ENCODE assay signal across 14 mouse cellular contexts in genomic region chr17:45630992-45631391, GRCm38 (mm10). TPM values are rescaled to one million over a fixed set of nuclear protein-coding genes. Genes with fewer than 3 reads are reported as not detected.
DNase-seq lines count a peak whose midpoint lies in the region; ATAC-seq and TF ChIP-seq lines count a peak whose summit lies in the region.
"Had no signal": no experiment of that assay in that cellular context is flagged by ENCODE, and none has a peak within 500 bp of the region (broad histone marks: within the 10 kb centered on the region; RNA-seq: fewer than 3 reads in every experiment).

No protein-coding gene starts in this region.

- no peaks in the 10 kb centered on the region for H3K27me3 ChIP-seq in E14TG2a.4 (ENCODE audit: insufficient read depth, low read length)
- H3K27me3 ChIP-seq in forebrain, embryonic 16.5 days (replicated peaks; ENCODE audit: control insufficient read depth, insufficient read depth, low read length) = no peaks in the 10 kb centered on the region
- no peaks in the 10 kb centered on the region for H3K27me3 ChIP-seq in midbrain, embryonic 10.5 days (ENCODE audit: low read depth, poor library complexity, severe bottlenecking)

- no peak overlapping the region for H3K27ac ChIP-seq in forebrain, embryonic 16.5 days (ENCODE audit: low read length)
- H3K27ac ChIP-seq in midbrain, embryonic 10.5 days (replicated peaks) = peak overlapping the region; percentile 83
- H3K27ac ChIP-seq: macrophage had no signal

- H3K36me3 ChIP-seq in E14TG2a.4 (ENCODE audit: insufficient read depth, low read length) = no peaks in the 10 kb centered on the region
- no peaks in the 10 kb centered on the region for H3K36me3 ChIP-seq in forebrain, embryonic 16.5 days (ENCODE audit: control insufficient read depth, insufficient read depth)
- no peaks in the 10 kb centered on the region for H3K36me3 ChIP-seq in midbrain, embryonic 10.5 days

- WGBS in forebrain, embryonic 16.5 days = 57% methylated on average over 3 of the region's 3 CpGs
- WGBS in midbrain, embryonic 10.5 days = 51% methylated on average over 3 of the region's 3 CpGs

- peak; percentile 45 for DNase-seq in cerebellum, adult 9-11 months
- no peak for DNase-seq in midbrain, embryonic 10.5 days (ENCODE audit: low spot score)
- DNase-seq in urinary bladder, postnatal 36 days (ENCODE audit: low spot score in 2 of 2) = no peak
- no peak for DNase-seq in left cerebral cortex, postnatal 14 days (ENCODE audit: low spot score in 2 of 2)
- no peak for DNase-seq in kidney, postnatal 25 days

- H3K9me3 ChIP-seq in E14TG2a.4 (ENCODE audit: low read length) = no peaks in the 10 kb centered on the region
- H3K9me3 ChIP-seq in forebrain, embryonic 16.5 days (ENCODE audit: control insufficient read depth, low read length) = no peaks in the 10 kb centered on the region
- H3K9me3 ChIP-seq in midbrain, embryonic 10.5 days (replicated peaks) = no peaks in the 10 kb centered on the region

- peaks cover 95% of the 10 kb centered on the region for H3K4me1 ChIP-seq in E14TG2a.4 (replicated peaks; ENCODE audit: low read depth, low read length)
- H3K4me1 ChIP-seq in forebrain, embryonic 16.5 days (replicated peaks; ENCODE audit: control insufficient read depth, insufficient read depth, low read length) = peaks cover 15% of the 10 kb centered on the region
- peaks cover 35% of the 10 kb centered on the region for H3K4me1 ChIP-seq in midbrain, embryonic 10.5 days

- H3K4me3 ChIP-seq in E14TG2a.4 (replicated peaks; ENCODE audit: low read length) = peak overlapping the region; percentile 65
- no peak overlapping the region for H3K4me3 ChIP-seq in forebrain, embryonic 16.5 days (replicated peaks; ENCODE audit: low read length)
- H3K4me3 ChIP-seq in midbrain, embryonic 10.5 days = peak overlapping the region; percentile 58

- intact Hi-C loops in left cerebral cortex, postnatal 14 days (cut with DNase I) = no loop called here

- no peak for TF ChIP-seq CTCF in E14TG2a.4 (conservative IDR thresholded peaks at IDR 0.05; ENCODE audit: low read length)

- H3K4me2 ChIP-seq in forebrain, embryonic 16.5 days (ENCODE audit: low read length) = peak overlapping the region; percentile 62

- peak overlapping the region; percentile 73; the same call in 1 of the 2 replicates for H3K9ac ChIP-seq in forebrain, embryonic 16.5 days (replicated peaks; ENCODE audit: low read depth, low read length)

- no peak for ATAC-seq in cerebellum, adult (ENCODE audit: insufficient number of reproducible peaks, low FRiP score, low TSS enrichment)
- ATAC-seq in forebrain, embryonic 16.5 days = no peak
- ATAC-seq: Patski had no signal

RNA-seq across cellular contexts. Expression of gene Capn11, which starts 28.1 kb away (rescaled TPM):
- polyA plus RNA-seq in forebrain, embryonic 16.5 days (2015; fragmentation: Nextera tagmentation; extraction: Ambion mirVana) = 0.85 and 1.5 TPM in 2 replicates
- 0.76 and 1.5 TPM in 2 replicates for polyA plus RNA-seq in midbrain, embryonic 10.5 days (2016; fragmentation: Nextera tagmentation; extraction: Ambion mirVana)
- 1 to 10 TPM in 1 of 2 experiments, under 1 TPM in 1; 0.13 to 1.6 TPM for total RNA-seq in left cerebral cortex, postnatal 14 days (2021)
- total RNA-seq: adrenal gland, postnatal 36 days had no signal
- polyA plus RNA-seq: heart, postnatal 0 days; kidney, embryonic 14.5 days; Patski had no signal

RNA-seq across cellular contexts. Expression of gene Mymx, which starts 29.1 kb away (rescaled TPM):
- polyA plus RNA-seq in forebrain, embryonic 16.5 days (2015; fragmentation: Nextera tagmentation; extraction: Ambion mirVana) = not detected in 2 replicates
- 0.21 and 0.39 TPM in 2 replicates for polyA plus RNA-seq in midbrain, embryonic 10.5 days (2016; fragmentation: Nextera tagmentation; extraction: Ambion mirVana)
- total RNA-seq in left cerebral cortex, postnatal 14 days (2021) = not detected
- total RNA-seq: adrenal gland, postnatal 36 days; common myeloid progenitor, adult 5-6 weeks had no signal
- polyA plus RNA-seq: heart, postnatal 0 days; macrophage; Patski had no signal

RNA-seq across cellular contexts. Expression of gene Slc29a1, which starts 31.6 kb away (rescaled TPM):
- polyA plus RNA-seq in forebrain, embryonic 16.5 days (2015; fragmentation: Nextera tagmentation; extraction: Ambion mirVana) = 79.7 and 85.1 TPM in 2 replicates
- polyA plus RNA-seq in midbrain, embryonic 10.5 days (2016; fragmentation: Nextera tagmentation; extraction: Ambion mirVana) = 62.9 and 70.6 TPM in 2 replicates
- 10 to 100 TPM; 21.0 to 24.4 TPM for total RNA-seq in left cerebral cortex, postnatal 14 days (2021)

RNA-seq across cellular contexts. Expression of gene Mrpl14, which starts 55.1 kb away (rescaled TPM):
- 93.4 and 112 TPM in 2 replicates for polyA plus RNA-seq in forebrain, embryonic 16.5 days (2015; fragmentation: Nextera tagmentation; extraction: Ambion mirVana)
- 148 and 155 TPM in 2 replicates for polyA plus RNA-seq in midbrain, embryonic 10.5 days (2016; fragmentation: Nextera tagmentation; extraction: Ambion mirVana)
- total RNA-seq in left cerebral cortex, postnatal 14 days (2021) = 10 to 100 TPM; 42.9 to 46.3 TPM

RNA-seq across cellular contexts. Expression of gene Tmem63b, which starts 55.7 kb away (rescaled TPM):
- 126 and 140 TPM in 2 replicates for polyA plus RNA-seq in forebrain, embryonic 16.5 days (2015; fragmentation: Nextera tagmentation; extraction: Ambion mirVana)
- polyA plus RNA-seq in midbrain, embryonic 10.5 days (2016; fragmentation: Nextera tagmentation; extraction: Ambion mirVana) = 60.5 and 82.0 TPM in 2 replicates
- 100 to 1,000 TPM; 220 to 225 TPM for total RNA-seq in left cerebral cortex, postnatal 14 days (2021)
